Mouse (Mus musculus): Measurements from ENCODE around the gene Gm43517.

Gm43517 gene

GRCm38 (mm10) chr12:49385631-49385990 lies 637 bp downstream of the Gm43517 start:
- no peak for DNase-seq (ENCODE audit: extremely low read depth, low read depth)

DNA sequence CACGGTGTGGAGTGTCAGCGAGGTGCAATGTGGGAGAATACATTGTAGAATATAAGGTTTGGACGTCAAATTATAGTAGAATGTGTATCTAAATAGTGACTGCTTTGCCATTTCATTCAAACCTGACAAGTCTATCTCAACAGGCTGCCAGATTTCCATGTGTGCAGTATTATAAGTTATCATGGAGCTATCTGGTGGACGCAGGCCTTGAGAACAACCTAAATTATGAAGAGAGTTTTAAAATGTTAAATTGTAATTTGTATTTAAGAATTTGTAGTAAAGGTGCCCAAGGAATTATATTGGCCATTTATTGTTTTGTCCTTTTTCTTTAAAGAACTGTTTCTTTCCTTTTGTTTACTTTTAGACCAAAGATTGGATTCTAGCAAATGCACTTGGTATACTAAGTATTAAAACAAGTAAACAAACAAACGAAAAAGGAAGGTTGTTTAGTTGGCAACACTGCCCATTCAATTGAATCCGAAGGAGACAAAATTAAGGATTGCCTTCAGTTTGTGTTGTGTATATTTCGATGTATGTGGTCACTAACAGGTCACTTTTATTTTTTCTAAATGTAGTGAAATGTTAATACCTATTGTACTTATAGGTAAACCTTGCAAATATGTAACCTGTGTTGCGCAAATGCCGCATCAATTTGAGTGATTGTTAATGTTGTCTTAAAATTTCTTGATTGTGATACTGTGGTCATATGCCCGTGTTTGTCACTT lies 1.3 kb downstream of the Gm43517 start:
- no peak for DNase-seq (ENCODE audit: extremely low read depth, low read depth)

DNA sequence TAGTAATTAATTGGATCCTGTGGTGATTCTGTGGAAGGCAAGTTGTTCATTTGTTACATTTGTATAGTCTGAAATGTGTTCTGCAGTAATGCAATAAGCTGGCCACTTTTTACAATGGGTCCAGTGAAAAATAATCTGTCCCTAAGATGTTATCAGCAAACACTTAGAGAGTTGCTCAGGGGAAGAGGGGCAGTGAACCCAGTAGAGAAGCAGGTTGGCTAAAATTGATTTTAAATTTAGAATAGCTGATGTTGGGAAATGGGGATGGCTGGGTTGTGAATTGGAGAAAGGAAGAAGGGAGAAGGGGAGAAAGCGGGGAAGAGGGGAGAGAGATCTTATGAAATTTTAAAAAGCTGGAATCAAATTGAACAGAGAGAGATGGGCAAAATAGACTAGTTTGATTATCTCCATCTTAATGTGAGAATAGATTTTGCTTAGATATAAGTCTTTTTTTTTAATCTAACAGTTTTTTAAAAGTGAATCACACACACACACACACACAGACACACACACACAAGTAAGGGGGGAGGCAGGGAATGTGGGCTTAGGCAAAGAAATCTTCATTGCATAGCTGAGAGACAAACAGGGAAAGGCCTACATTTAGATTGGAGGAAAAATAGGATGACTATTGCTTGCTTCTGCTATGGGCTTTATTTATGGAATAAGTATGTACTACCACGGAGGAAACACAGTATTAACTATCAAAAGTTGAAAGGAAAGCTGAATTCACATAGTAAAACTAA lies 3.1 kb downstream of the Gm43517 start:
- DNase-seq (ENCODE audit: extremely low read depth, low read depth), result no peak

- DNase-seq (ENCODE audit: extremely low read depth, low read depth), result no peak
These were observed 4.7 kb downstream of the Gm43517 start for GRCm38 (mm10) chr12:49389666-49390065.

GRCm38 (mm10) chr12:49390257-49390656 lies 5.3 kb downstream of the Gm43517 start:
- DNase-seq (ENCODE audit: extremely low read depth, low read depth), result no peak

DNA sequence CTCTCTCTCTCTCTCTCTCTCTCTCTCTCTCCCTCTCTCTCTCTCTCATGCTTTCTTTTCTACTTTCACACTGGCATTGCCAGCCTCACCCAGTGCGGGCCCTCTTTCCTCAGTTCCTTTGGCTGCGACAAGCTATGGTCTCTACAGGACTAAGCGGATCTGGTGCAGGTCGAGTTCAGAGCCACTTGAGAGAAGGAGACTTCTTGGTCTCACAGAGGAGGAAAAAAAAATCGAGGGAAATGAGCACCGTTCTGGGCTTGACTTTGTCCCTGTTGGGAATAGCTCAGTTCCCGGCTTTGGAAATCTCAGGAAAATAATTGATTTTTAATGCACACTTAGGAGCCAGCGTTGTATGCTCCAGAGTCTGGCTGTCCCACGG lies 5.9 kb downstream of the Gm43517 start:
- DNase-seq (ENCODE audit: extremely low read depth, low read depth), result no peak

DNA sequence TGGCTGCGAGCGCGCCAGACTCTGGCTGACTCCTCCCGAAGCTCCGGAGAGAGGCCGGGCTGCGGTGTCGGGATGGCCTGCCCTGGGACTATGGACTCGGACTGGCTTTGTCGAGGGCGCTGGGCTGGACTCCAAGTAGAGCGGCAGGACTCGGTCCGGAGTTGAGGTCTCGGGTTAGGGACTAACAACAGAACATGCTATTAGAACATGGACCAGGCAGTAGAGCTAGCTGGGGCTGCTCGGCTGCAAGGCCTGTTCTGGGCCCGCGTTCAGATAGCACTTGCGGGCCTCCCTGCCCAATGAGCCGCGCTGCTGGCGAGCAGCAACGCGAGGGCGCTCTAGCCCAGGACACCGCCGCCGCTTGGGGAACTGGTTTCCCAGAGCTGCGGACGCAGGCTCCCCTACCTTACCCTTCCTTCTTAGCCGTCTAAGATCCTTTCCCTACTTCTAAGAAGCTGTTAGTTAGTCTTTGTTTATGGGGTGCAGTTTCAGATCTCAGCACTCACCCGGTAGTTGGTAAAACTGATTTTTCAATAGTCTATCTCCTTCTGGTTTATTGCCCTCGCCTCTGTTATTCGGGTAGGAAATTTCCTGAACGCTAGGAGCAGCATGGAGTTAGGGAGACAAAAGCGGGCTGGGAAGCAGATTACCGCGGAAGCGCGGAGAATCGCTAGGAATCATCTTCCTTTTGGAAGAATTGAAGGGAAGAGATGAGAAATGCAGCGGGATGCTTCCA lies 6.5 kb downstream of the Gm43517 start:
- no peak for DNase-seq (ENCODE audit: extremely low read depth, low read depth)

GRCm38 (mm10) chr12:49392041-49392390 lies 7.0 kb downstream of the Gm43517 start:
- DNase-seq (ENCODE audit: extremely low read depth, low read depth), result no peak

GRCm38 (mm10) chr12:49392876-49393275 lies 7.9 kb downstream of the Gm43517 start:
- DNase-seq (ENCODE audit: extremely low read depth, low read depth), result no peak

GRCm38 (mm10) chr12:49393639-49394038 lies 8.7 kb downstream of the Gm43517 start:
- no peak for DNase-seq (ENCODE audit: extremely low read depth, low read depth)

- no peak for DNase-seq (ENCODE audit: extremely low read depth, low read depth)
These were observed 9.2 kb downstream of the Gm43517 start for GRCm38 (mm10) chr12:49394181-49394580.

GRCm38 (mm10) chr12:49394836-49395235 lies 9.9 kb downstream of the Gm43517 start:
- no peak for DNase-seq (ENCODE audit: extremely low read depth, low read depth)

DNA sequence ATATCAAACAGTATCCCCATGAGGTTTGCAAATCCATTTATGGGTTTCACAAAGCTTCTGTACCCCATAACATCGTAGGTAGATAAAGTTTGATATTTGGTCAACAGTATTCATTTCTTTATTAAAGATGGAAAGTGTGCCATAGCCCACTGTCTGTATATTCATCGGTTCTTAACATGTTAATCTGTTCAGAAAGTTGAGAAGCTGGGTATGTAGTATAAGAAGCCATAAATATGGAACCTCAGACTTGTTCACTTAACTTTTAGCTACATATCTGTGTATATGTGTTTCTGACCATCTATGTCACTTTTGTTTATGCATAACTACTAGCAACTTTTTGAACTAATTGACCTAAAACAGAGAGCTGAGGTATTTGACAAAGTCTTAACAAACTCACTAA lies 11.0 kb downstream of the Gm43517 start:
- DNase-seq (ENCODE audit: extremely low read depth, low read depth), result no peak

- DNase-seq (ENCODE audit: extremely low read depth, low read depth), result no peak
These were observed 11.8 kb downstream of the Gm43517 start for GRCm38 (mm10) chr12:49396776-49397175.

- no peak for DNase-seq (ENCODE audit: extremely low read depth, low read depth)
These were observed 12.6 kb downstream of the Gm43517 start for GRCm38 (mm10) chr12:49397443-49398162.

DNA sequence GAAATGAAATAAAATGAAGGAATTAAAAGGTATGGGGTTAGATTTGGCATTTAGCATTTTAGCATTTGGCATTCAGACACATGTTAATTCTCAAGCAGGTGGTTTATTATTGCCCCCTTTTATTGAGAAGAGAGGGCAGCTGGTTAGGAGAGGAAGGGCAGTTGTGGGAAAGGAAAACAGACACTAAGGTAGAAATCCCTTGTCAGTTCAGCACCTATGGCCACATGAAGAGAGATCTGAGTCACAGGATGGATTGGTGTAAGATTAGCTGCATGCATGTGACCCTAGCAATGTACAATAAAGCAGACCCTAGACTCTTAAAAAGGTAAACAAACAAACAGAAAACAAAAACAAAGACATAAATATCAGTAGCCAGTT lies 13.2 kb downstream of the Gm43517 start:
- DNase-seq (ENCODE audit: extremely low read depth, low read depth), result no peak

DNA sequence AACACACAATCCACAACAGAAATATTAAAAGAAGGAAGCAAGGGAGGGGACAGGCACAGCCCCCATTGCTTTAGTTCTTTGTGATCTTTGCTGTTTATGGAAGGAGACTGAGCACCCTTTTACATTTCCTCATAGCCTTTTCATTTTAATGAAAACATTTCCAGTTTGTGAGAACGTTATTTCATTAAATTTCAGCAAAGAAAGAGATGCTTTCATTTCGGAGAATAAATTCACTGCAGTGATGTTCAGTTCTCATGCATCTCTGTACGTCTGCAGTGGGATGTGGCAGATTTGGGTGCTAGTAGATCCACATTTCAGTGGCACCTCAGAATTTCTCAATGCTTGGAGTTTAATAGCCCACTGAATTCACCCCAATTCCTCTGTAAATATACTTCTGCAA lies 13.7 kb downstream of the Gm43517 start:
- DNase-seq (ENCODE audit: extremely low read depth, low read depth), result no peak

DNA sequence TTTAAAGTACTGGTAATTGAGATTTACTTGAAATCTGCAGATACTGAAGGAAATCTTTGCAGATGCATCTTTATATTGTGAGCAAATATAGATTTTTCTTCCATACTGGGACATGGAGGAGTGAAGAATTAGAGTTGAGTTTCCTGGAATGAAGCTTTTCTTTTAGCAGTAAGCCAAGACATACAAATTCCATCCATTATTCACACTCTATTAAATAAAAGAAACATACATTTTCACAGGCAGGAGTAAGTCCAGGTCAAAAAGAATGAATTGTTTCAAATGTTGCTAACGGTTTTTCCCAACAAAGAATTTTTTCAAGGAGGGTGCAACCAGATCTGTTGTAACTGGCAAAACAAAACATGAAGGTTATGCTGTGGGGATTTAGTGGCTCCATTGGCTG lies 14.6 kb downstream of the Gm43517 start:
- no peak for DNase-seq (ENCODE audit: extremely low read depth, low read depth)

DNA sequence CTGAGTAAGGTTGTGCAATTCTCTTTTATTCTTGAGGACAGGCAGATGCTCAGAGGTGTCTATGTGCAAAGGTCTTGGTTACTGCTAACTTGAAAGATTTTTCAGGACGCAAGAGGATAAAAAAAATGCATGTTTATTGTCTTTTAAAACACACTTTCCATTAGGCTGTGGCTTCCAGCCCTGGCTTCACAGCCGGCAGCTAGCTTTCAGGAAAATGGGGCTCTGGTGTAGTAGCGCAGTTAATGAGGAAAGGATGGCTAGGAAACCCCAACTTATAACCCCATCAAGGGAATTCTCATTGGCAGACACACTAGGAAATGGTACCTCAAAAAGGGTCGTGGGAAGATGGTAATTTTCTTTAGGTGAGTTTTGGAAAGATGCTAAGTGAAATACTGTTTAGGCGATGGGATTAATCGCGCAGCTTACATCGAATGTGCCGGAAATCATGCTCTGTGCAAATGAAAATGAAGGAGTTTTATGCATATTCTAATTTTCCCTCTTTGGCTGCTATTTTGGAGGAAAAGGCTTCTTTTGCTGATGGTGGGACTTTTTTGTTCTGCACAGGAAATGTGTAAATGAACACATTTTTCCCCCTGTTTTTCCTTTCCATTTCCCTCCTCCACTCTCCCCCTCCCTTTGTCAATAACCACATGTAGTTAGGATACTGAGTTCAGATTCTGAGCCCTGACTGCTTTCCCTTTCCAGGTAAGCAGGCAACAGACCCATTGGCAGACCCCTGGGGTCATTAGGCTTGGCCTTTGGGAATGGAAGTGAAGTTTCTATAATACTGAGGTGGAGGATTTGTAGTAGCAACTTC lies 15.3 kb downstream of the Gm43517 start:
- no peak for DNase-seq (ENCODE audit: extremely low read depth, low read depth)

GRCm38 (mm10) chr12:49400853-49401118 lies 15.8 kb downstream of the Gm43517 start:
- no peak for DNase-seq (ENCODE audit: extremely low read depth, low read depth)

- DNase-seq (ENCODE audit: extremely low read depth, low read depth), result no peak
These were observed 16.3 kb downstream of the Gm43517 start for GRCm38 (mm10) chr12:49401119-49401795.
